Mouse (Mus musculus): ENCODE results near the gene Pnpla7. TPM values are rescaled to one million over a fixed set of nuclear protein-coding genes. Genes with fewer than 3 reads are reported as not detected.

The Pnpla7 gene
- total and polyA plus RNA-seq, 2 experiments from 2014 or later, result 4.1 to 7.6 TPM

- ATAC-seq (no peak), DNase-seq (ENCODE audit: low spot score) (no peak)
- H3K4me2 ChIP-seq (ENCODE audit: low read depth, low read length), result no peak overlapping the region
- no peak overlapping the region for H3K9ac ChIP-seq (replicated peaks; ENCODE audit: low read length)
- H3K36me3 ChIP-seq (ENCODE audit: insufficient read depth, low read length), result no peaks in the 10 kb centered on the region
- no peaks in the 10 kb centered on the region for H3K27me3 ChIP-seq (ENCODE audit: insufficient read depth, low read length)
- H3K9me3 ChIP-seq (ENCODE audit: low read length), result no peaks in the 10 kb centered on the region
- H3K4me3 ChIP-seq (ENCODE audit: low read length), result no peak overlapping the region
- no peak overlapping the region for H3K27ac ChIP-seq
- 95% methylated on average over 5 of the region's 5 CpGs for WGBS
- H3K4me1 ChIP-seq (ENCODE audit: insufficient read depth, low read length), result peaks cover 14% of the 10 kb centered on the region
- TF ChIP-seq CTCF (IDR thresholded peaks at IDR 0.05; ENCODE audit: low read depth), result no peak
These were observed 1.1 kb downstream of the Pnpla7 start for GRCm38 (mm10) chr2:24976960-24977359.

- 66% methylated on average over 2 of the region's 2 CpGs for WGBS
- ATAC-seq (no peak), DNase-seq (ENCODE audit: low spot score) (no peak)
- H3K27ac ChIP-seq, result no peak overlapping the region
- no peak overlapping the region for H3K9ac ChIP-seq (replicated peaks; ENCODE audit: low read length)
- H3K27me3 ChIP-seq (ENCODE audit: insufficient read depth, low read length), result no peaks in the 10 kb centered on the region
- H3K36me3 ChIP-seq (ENCODE audit: insufficient read depth, low read length), result no peaks in the 10 kb centered on the region
- TF ChIP-seq CTCF (IDR thresholded peaks at IDR 0.05; ENCODE audit: low read depth), result no peak
- H3K4me3 ChIP-seq (ENCODE audit: low read length), result no peak overlapping the region
- no peaks in the 10 kb centered on the region for H3K9me3 ChIP-seq (ENCODE audit: low read length)
- H3K4me2 ChIP-seq (ENCODE audit: low read depth, low read length), result no peak overlapping the region
- no peaks in the 10 kb centered on the region for H3K4me1 ChIP-seq (ENCODE audit: insufficient read depth, low read length)
These were observed 11.9 kb downstream of the Pnpla7 start for GRCm38 (mm10) chr2:24987762-24988161.

GRCm38 (mm10) chr2:24995332-24995731 is 19.5 kb downstream of the Pnpla7 start:
- no peak overlapping the region for H3K4me2 ChIP-seq (ENCODE audit: low read depth, low read length)
- DNase-seq (ENCODE audit: low spot score) (no peak), ATAC-seq (no peak)
- no peaks in the 10 kb centered on the region for H3K36me3 ChIP-seq (ENCODE audit: insufficient read depth, low read length)
- H3K9ac ChIP-seq (replicated peaks; ENCODE audit: low read length), result no peak overlapping the region
- H3K4me1 ChIP-seq (ENCODE audit: insufficient read depth, low read length), result no peaks in the 10 kb centered on the region
- H3K27me3 ChIP-seq (ENCODE audit: insufficient read depth, low read length), result no peaks in the 10 kb centered on the region
- no peak overlapping the region for H3K27ac ChIP-seq
- TF ChIP-seq CTCF (IDR thresholded peaks at IDR 0.05; ENCODE audit: low read depth), result no peak
- H3K9me3 ChIP-seq (ENCODE audit: low read length), result no peaks in the 10 kb centered on the region
- 95% methylated on average over 6 of the region's 6 CpGs for WGBS
- no peak overlapping the region for H3K4me3 ChIP-seq (ENCODE audit: low read length)

GRCm38 (mm10) chr2:24996471-24996870 is 20.6 kb downstream of the Pnpla7 start:
- H3K27ac ChIP-seq, result no peak overlapping the region
- no peak overlapping the region for H3K9ac ChIP-seq (replicated peaks; ENCODE audit: low read length)
- ATAC-seq (no peak), DNase-seq (ENCODE audit: low spot score) (no peak)
- H3K9me3 ChIP-seq (ENCODE audit: low read length), result no peaks in the 10 kb centered on the region
- no peaks in the 10 kb centered on the region for H3K27me3 ChIP-seq (ENCODE audit: insufficient read depth, low read length)
- no peak overlapping the region for H3K4me2 ChIP-seq (ENCODE audit: low read depth, low read length)
- H3K4me1 ChIP-seq (ENCODE audit: insufficient read depth, low read length), result no peaks in the 10 kb centered on the region
- no peaks in the 10 kb centered on the region for H3K36me3 ChIP-seq (ENCODE audit: insufficient read depth, low read length)
- H3K4me3 ChIP-seq (ENCODE audit: low read length), result no peak overlapping the region
- TF ChIP-seq CTCF (IDR thresholded peaks at IDR 0.05; ENCODE audit: low read depth), result no peak
- 97% methylated on average over 2 of the region's 2 CpGs for WGBS

GRCm38 (mm10) chr2:25000544-25001235 is 24.9 kb downstream of the Pnpla7 start:
- peak; percentile 71 for TF ChIP-seq CTCF (IDR thresholded peaks at IDR 0.05; ENCODE audit: low read depth)
- DNase-seq (ENCODE audit: low spot score) (peak; percentile 47), ATAC-seq (peak; percentile 55; the same call in 1 of the 2 replicates)
- Histone ChIP-seq H3K27me3 (ENCODE audit: insufficient read depth, low read length) (no peaks in the 10 kb centered on the region), H3K4me3 (ENCODE audit: low read length) (no peak overlapping the region), H3K4me1 (ENCODE audit: insufficient read depth, low read length) (no peaks in the 10 kb centered on the region), H3K9ac (replicated peaks; ENCODE audit: low read length) (no peak overlapping the region), H3K9me3 (ENCODE audit: low read length) (no peaks in the 10 kb centered on the region), H3K4me2 (ENCODE audit: low read depth, low read length) (no peak overlapping the region), H3K36me3 (ENCODE audit: insufficient read depth, low read length) (no peaks in the 10 kb centered on the region), H3K27ac (no peak overlapping the region)
- 63% methylated on average over 3 of the region's 3 CpGs for WGBS

- H3K9ac ChIP-seq (replicated peaks; ENCODE audit: low read length), result no peak overlapping the region
- H3K27ac ChIP-seq, result no peak overlapping the region
- ATAC-seq (peak; percentile 69; the same call in 1 of the 2 replicates), DNase-seq (ENCODE audit: low spot score) (peak; percentile 20)
- H3K4me2 ChIP-seq (ENCODE audit: low read depth, low read length), result no peak overlapping the region
- H3K4me3 ChIP-seq (ENCODE audit: low read length), result no peak overlapping the region
- H3K36me3 ChIP-seq (ENCODE audit: insufficient read depth, low read length), result no peaks in the 10 kb centered on the region
- WGBS, result 62% methylated on average over 9 of the region's 9 CpGs
- TF ChIP-seq CTCF (IDR thresholded peaks at IDR 0.05; ENCODE audit: low read depth), result no peak
- no peaks in the 10 kb centered on the region for H3K27me3 ChIP-seq (ENCODE audit: insufficient read depth, low read length)
- no peaks in the 10 kb centered on the region for H3K4me1 ChIP-seq (ENCODE audit: insufficient read depth, low read length)
- H3K9me3 ChIP-seq (ENCODE audit: low read length), result no peaks in the 10 kb centered on the region
These were observed 28.3 kb downstream of the Pnpla7 start for GRCm38 (mm10) chr2:25003946-25004786.

All from hindbrain, postnatal 0 days (tissue).